Mouse (Mus musculus): ENCODE measurements around the gene Tex45. TPM values are rescaled to one million over a fixed set of nuclear protein-coding genes. Genes with fewer than 3 reads are reported as not detected.

Tex45 gene
- polyA plus RNA-seq, 1 experiment from 2014 or later: not detected

GRCm38 (mm10) chr8:3450670-3451069, 20.0 kb upstream of the Tex45 start:
- 27% methylated on average over 5 of the region's 5 CpGs for WGBS
- Histone ChIP-seq H3K4me1 (replicated peaks; ENCODE audit: control insufficient read depth, insufficient read depth, low read length) (no peaks in the 10 kb centered on the region), H3K4me3 (ENCODE audit: low read length) (no peak overlapping the region), H3K4me2 (ENCODE audit: low read depth, low read length) (no peak overlapping the region), H3K36me3 (ENCODE audit: control insufficient read depth, insufficient read depth, low read length) (peaks cover 48% of the 10 kb centered on the region), H3K27me3 (ENCODE audit: control insufficient read depth, insufficient read depth, low read depth, low read length) (no peaks in the 10 kb centered on the region), H3K9ac (ENCODE audit: low read length) (no peak overlapping the region), H3K27ac (ENCODE audit: low read length) (no peak overlapping the region), H3K9me3 (ENCODE audit: control insufficient read depth, low read length) (no peaks in the 10 kb centered on the region)
- 0 out of 2 replicates have a peak, but pooled peaks have one; percentile 26 for ATAC-seq (ENCODE audit: low read depth)

GRCm38 (mm10) chr8:3451992-3452391, 18.7 kb upstream of the Tex45 start:
- H3K4me3 ChIP-seq (ENCODE audit: low read length): no peak overlapping the region
- no peak for ATAC-seq (ENCODE audit: low read depth)
- WGBS: 97% methylated on average over 25 of the region's 25 CpGs

GRCm38 (mm10) chr8:3463248-3463647, 7.4 kb upstream of the Tex45 start:
- no peak overlapping the region for H3K9ac ChIP-seq (ENCODE audit: low read length)
- ATAC-seq (ENCODE audit: low read depth): no peak
- H3K27ac ChIP-seq (ENCODE audit: low read length): no peak overlapping the region
- H3K4me2 ChIP-seq (ENCODE audit: low read depth, low read length): no peak overlapping the region
- H3K4me3 ChIP-seq (ENCODE audit: low read length): no peak overlapping the region
- 93% methylated on average over 2 of the region's 2 CpGs for WGBS
- no peaks in the 10 kb centered on the region for H3K27me3 ChIP-seq (ENCODE audit: control insufficient read depth, insufficient read depth, low read depth, low read length)
- H3K4me1 ChIP-seq (replicated peaks; ENCODE audit: control insufficient read depth, insufficient read depth, low read length): peaks cover 2% of the 10 kb centered on the region; the same call in 1 of the 2 replicates
- no peaks in the 10 kb centered on the region; the same call in 1 of the 2 replicates for H3K36me3 ChIP-seq (ENCODE audit: control insufficient read depth, insufficient read depth, low read length)
- no peaks in the 10 kb centered on the region for H3K9me3 ChIP-seq (ENCODE audit: control insufficient read depth, low read length)

More at GRCm38 (mm10) chr8:3451992-3452391, 18.7 kb upstream of the Tex45 start:
- Histone ChIP-seq H3K4me1 (replicated peaks; ENCODE audit: control insufficient read depth, insufficient read depth, low read length) (no peaks in the 10 kb centered on the region), H3K27me3 (ENCODE audit: control insufficient read depth, insufficient read depth, low read depth, low read length) (no peaks in the 10 kb centered on the region), H3K9ac (ENCODE audit: low read length) (no peak overlapping the region), H3K4me2 (ENCODE audit: low read depth, low read length) (no peak overlapping the region), H3K36me3 (ENCODE audit: control insufficient read depth, insufficient read depth, low read length) (peaks cover 53% of the 10 kb centered on the region), H3K9me3 (ENCODE audit: control insufficient read depth, low read length) (no peaks in the 10 kb centered on the region), H3K27ac (ENCODE audit: low read length) (no peak overlapping the region)

- Histone ChIP-seq H3K4me2 (ENCODE audit: low read depth, low read length) (no peak overlapping the region), H3K27me3 (ENCODE audit: control insufficient read depth, insufficient read depth, low read depth, low read length) (no peaks in the 10 kb centered on the region), H3K36me3 (ENCODE audit: control insufficient read depth, insufficient read depth, low read length) (no peaks in the 10 kb centered on the region), H3K9ac (ENCODE audit: low read length) (no peak overlapping the region), H3K27ac (ENCODE audit: low read length) (no peak overlapping the region), H3K9me3 (ENCODE audit: control insufficient read depth, low read length) (no peaks in the 10 kb centered on the region), H3K4me3 (ENCODE audit: low read length) (no peak overlapping the region), H3K4me1 (replicated peaks; ENCODE audit: control insufficient read depth, insufficient read depth, low read length) (peaks cover 2% of the 10 kb centered on the region; the same call in 1 of the 2 replicates)
- WGBS: 51% methylated on average over 5 of the region's 5 CpGs
- ATAC-seq (ENCODE audit: low read depth): no peak
Observed at GRCm38 (mm10) chr8:3464309-3464708, 6.4 kb upstream of the Tex45 start.

GRCm38 (mm10) chr8:3467006-3467885, 3.4 kb upstream of the Tex45 start, which contains the start of gene Pex11g:
TSS of gene Pex11g (minus strand) at chr8:3467680.
- WGBS: 4% methylated on average over 32 of the region's 32 CpGs

GRCm38 (mm10) chr8:3467886-3468545, 2.6 kb upstream of the Tex45 start:
- peak overlapping the region; percentile 49 for H3K4me2 ChIP-seq (ENCODE audit: low read depth, low read length)
- H3K9me3 ChIP-seq (ENCODE audit: control insufficient read depth, low read length): no peaks in the 10 kb centered on the region
- H3K27ac ChIP-seq (ENCODE audit: low read length): peak overlapping the region; percentile 38
- peaks cover 2% of the 10 kb centered on the region; the same call in 1 of the 2 replicates for H3K4me1 ChIP-seq (replicated peaks; ENCODE audit: control insufficient read depth, insufficient read depth, low read length)
- no peak for ATAC-seq (ENCODE audit: low read depth)
- no peaks in the 10 kb centered on the region for H3K27me3 ChIP-seq (ENCODE audit: control insufficient read depth, insufficient read depth, low read depth, low read length)
- peak overlapping the region; percentile 61 for H3K9ac ChIP-seq (ENCODE audit: low read length)
- WGBS: 45% methylated on average over 9 of the region's 9 CpGs
- H3K36me3 ChIP-seq (ENCODE audit: control insufficient read depth, insufficient read depth, low read length): no peaks in the 10 kb centered on the region
- peak overlapping the region; percentile 52 for H3K4me3 ChIP-seq (ENCODE audit: low read length)

More at GRCm38 (mm10) chr8:3467006-3467885, 3.4 kb upstream of the Tex45 start, which contains the start of gene Pex11g:
- Histone ChIP-seq H3K36me3 (ENCODE audit: control insufficient read depth, insufficient read depth, low read length) (no peaks in the 10 kb centered on the region), H3K4me3 (ENCODE audit: low read length) (peak within 1 kb of the TSS; percentile 52), H3K4me2 (ENCODE audit: low read depth, low read length) (peak within 1 kb of the TSS; percentile 49), H3K9me3 (ENCODE audit: control insufficient read depth, low read length) (no peaks in the 10 kb centered on the region), H3K27ac (ENCODE audit: low read length) (peak within 1 kb of the TSS; percentile 38), H3K4me1 (replicated peaks; ENCODE audit: control insufficient read depth, insufficient read depth, low read length) (peaks cover 2% of the 10 kb centered on the region; the same call in 1 of the 2 replicates), H3K9ac (ENCODE audit: low read length) (peak within 1 kb of the TSS; percentile 61), H3K27me3 (ENCODE audit: control insufficient read depth, insufficient read depth, low read depth, low read length) (no peaks in the 10 kb centered on the region)
- ATAC-seq (ENCODE audit: low read depth): peak; percentile 97

- H3K4me1 ChIP-seq (replicated peaks; ENCODE audit: control insufficient read depth, insufficient read depth, low read length): peaks cover 2% of the 10 kb centered on the region; the same call in 1 of the 2 replicates
Observed at GRCm38 (mm10) chr8:3468838-3469237, 1.8 kb upstream of the Tex45 start.

GRCm38 (mm10) chr8:3475715-3476429, 5.2 kb downstream of the Tex45 start:
- Histone ChIP-seq H3K9me3 (ENCODE audit: control insufficient read depth, low read length) (no peaks in the 10 kb centered on the region), H3K4me2 (ENCODE audit: low read depth, low read length) (peak overlapping the region; percentile 53), H3K27me3 (ENCODE audit: control insufficient read depth, insufficient read depth, low read depth, low read length) (no peaks in the 10 kb centered on the region; the same call in 1 of the 2 replicates), H3K36me3 (ENCODE audit: control insufficient read depth, insufficient read depth, low read length) (no peaks in the 10 kb centered on the region), H3K4me3 (ENCODE audit: low read length) (peak overlapping the region; percentile 28), H3K9ac (ENCODE audit: low read length) (no peak overlapping the region), H3K27ac (ENCODE audit: low read length) (no peak overlapping the region), H3K4me1 (replicated peaks; ENCODE audit: control insufficient read depth, insufficient read depth, low read length) (no peaks in the 10 kb centered on the region)
- peak; percentile 36; the same call in 1 of the 2 replicates for ATAC-seq (ENCODE audit: low read depth)
- 18% methylated on average over 37 of the region's 37 CpGs for WGBS

More at GRCm38 (mm10) chr8:3468838-3469237, 1.8 kb upstream of the Tex45 start:
- H3K9me3 ChIP-seq (ENCODE audit: control insufficient read depth, low read length): no peaks in the 10 kb centered on the region
- no peak overlapping the region for H3K4me2 ChIP-seq (ENCODE audit: low read depth, low read length)
- WGBS: 91% methylated on average over 1 of the region's 1 CpGs
- no peaks in the 10 kb centered on the region for H3K27me3 ChIP-seq (ENCODE audit: control insufficient read depth, insufficient read depth, low read depth, low read length)
- H3K9ac ChIP-seq (ENCODE audit: low read length): no peak overlapping the region
- no peaks in the 10 kb centered on the region for H3K36me3 ChIP-seq (ENCODE audit: control insufficient read depth, insufficient read depth, low read length)
- ATAC-seq (ENCODE audit: low read depth): no peak
- no peak overlapping the region for H3K27ac ChIP-seq (ENCODE audit: low read length)
- H3K4me3 ChIP-seq (ENCODE audit: low read length): no peak overlapping the region

Measured in lung, embryonic 16.5 days (tissue).